Mouse (Mus musculus) lung, embryonic 15.5 days (tissue): ENCODE measurements at regions not wholly inside any gene's neighbourhood (a gene's known extent, or its start where the extent isn't known, plus 50 kb on each side); places are given as distances from the start of the nearest gene placed in this dataset.

ENCODE experiments used
- ATAC-seq: fragments of 200-750 bp; cut with Nextera tagmentation; 2 replicates; pipeline ENCODE4 v1.8.0; 2017; ENCODE audit warnings: moderate number of reproducible peaks, borderline replicate concordance; ENCODE audit not compliant: low FRiP score, low TSS enrichment; ENCODE audit errors: extremely low read depth
- H3K27ac ChIP-seq: fragments of 300-500 bp; sonication (generic); 2 replicates; pipeline ENCODE4 v1.5.1; 2015; ENCODE audit warnings: moderate library complexity, mild to moderate bottlenecking, inconsistent platforms
- H3K27me3 ChIP-seq: fragments of 300-500 bp; sonication (generic); 2 replicates; pipeline ENCODE4 v1.6.1; 2015; ENCODE audit warnings: inconsistent platforms
- H3K36me3 ChIP-seq: fragments of 300-500 bp; sonication (generic); 2 replicates; pipeline ENCODE4 v1.6.1; 2015; ENCODE audit warnings: inconsistent platforms
- H3K4me1 ChIP-seq: fragments of 300-500 bp; sonication (generic); 2 replicates; pipeline ENCODE4 v1.6.1; 2015; ENCODE audit warnings: inconsistent platforms
- H3K4me2 ChIP-seq: fragments of 300-500 bp; sonication (generic); 2 replicates; pipeline ENCODE4 v1.6.1; 2015; ENCODE audit warnings: inconsistent platforms, mild to moderate bottlenecking, moderate library complexity
- H3K4me3 ChIP-seq: fragments of 300-500 bp; sonication (generic); 2 replicates; pipeline ENCODE4 v1.5.1; 2015; ENCODE audit warnings: mild to moderate bottlenecking, inconsistent platforms
- H3K9ac ChIP-seq: fragments of 300-500 bp; sonication (generic); 2 replicates; pipeline ENCODE4 v1.6.1; 2015; ENCODE audit warnings: inconsistent platforms
- H3K9me3 ChIP-seq: fragments of 300-500 bp; sonication (generic); 2 replicates; pipeline ENCODE4 v1.6.1; 2016; ENCODE audit warnings: inconsistent platforms
- WGBS: fragments of 180-500 bp; shearing (Covaris S2); methylation state at CpG from one replicate; pipeline ENCODE4 v1.1.7; 2015; 5-methylcytosine and 5-hydroxymethylcytosine counted together

DNA sequence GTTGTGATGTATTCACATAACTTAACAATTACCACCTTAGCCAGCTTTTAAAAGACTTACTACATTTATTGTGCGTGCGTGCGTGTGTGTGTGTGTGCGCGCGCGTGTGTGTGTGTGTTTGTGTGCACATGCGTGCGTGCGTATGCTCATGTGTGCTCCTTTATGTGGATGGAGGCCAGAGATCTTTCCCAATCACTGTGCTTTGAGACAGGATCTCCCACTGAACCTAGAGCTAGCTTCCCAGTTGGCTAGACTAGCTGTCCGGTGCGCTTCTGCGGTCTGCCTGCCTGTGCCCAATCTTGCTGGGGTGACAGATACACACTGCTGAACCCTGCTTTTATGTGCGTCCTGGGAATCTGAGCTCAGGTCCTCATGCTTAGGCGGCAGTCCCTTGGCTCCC, 50.1 kb upstream of the Arhgap29 start:
- Histone ChIP-seq H3K27ac (peak overlapping the region; percentile 57), H3K4me2 (no peak overlapping the region), H3K4me3 (no peak overlapping the region), H3K9me3 (no peaks in the 10 kb centered on the region), H3K9ac (no peak overlapping the region), H3K36me3 (no peaks in the 10 kb centered on the region), H3K27me3 (no peaks in the 10 kb centered on the region), H3K4me1 (peaks cover 67% of the 10 kb centered on the region)
- no peak for ATAC-seq
- WGBS = 83% methylated on average over 15 of the region's 15 CpGs

DNA sequence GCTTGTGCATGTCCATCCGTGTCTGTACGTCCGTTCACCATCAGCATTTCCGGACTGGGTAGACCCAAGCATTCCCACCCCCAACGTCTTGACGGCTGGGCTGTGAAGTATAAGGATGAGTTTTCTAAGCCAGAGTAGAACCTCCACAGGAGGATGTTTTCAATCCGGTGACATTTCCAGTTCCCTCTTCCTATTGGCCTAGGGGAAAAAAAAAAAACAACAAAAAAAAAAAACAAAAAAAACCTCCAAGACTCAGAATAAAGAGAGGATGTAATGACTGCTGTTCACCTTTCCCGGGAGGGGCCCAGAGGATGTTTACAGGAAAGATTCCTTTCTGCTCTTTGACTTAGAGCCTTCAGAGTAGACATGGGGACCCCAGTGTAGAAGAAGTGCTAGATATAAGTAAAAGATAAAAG, 51.9 kb upstream of the Arhgap29 start:
- H3K27me3 ChIP-seq = no peaks in the 10 kb centered on the region
- peaks cover 50% of the 10 kb centered on the region for H3K4me1 ChIP-seq
- ATAC-seq = no peak
- peak overlapping the region; percentile 7; the same call in 1 of the 2 replicates for H3K27ac ChIP-seq
- H3K9me3 ChIP-seq = no peaks in the 10 kb centered on the region
- H3K9ac ChIP-seq = no peak overlapping the region
- 54% methylated on average over 8 of the region's 8 CpGs for WGBS
- no peak overlapping the region for H3K4me2 ChIP-seq
- H3K4me3 ChIP-seq = no peak overlapping the region
- H3K36me3 ChIP-seq = no peaks in the 10 kb centered on the region

DNA sequence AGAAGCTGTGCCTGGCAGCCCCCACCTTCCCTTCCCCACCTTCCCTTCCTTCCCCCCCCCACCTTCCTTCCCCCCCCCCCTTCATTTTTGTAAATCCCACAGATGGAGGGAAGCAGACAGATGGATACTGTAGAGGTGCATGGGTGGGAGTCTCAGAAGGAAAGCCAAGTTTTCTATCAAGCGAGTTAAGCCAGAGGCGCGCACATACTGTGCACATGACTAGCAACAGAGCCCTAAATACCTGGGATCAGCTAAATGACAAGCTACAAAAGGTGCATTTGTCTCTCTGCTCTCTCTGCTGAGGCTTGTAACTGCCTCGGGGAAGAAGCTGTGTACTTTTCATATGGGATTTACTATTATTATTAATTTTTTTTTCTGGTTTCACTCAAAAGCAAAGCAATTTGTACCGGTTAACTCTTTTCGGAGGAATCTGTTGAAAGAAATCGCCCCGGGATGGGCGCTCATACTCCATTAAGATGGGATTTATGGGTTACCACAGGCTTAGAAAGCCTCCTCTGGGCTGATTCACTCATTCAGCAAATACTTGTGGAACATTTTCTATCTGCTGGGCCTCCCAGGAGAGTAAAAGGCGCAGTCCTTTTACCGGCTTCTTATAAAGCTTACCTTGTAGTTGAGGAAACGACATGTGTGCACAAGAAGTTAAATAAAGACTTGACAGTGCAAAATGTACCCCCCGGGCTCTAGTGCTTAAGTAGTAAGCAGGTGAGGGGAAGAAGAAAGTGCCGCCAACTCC, 54.3 kb upstream of the Arhgap29 start:
- ATAC-seq = no peak
- 58% methylated on average over 14 of the region's 14 CpGs for WGBS
- Histone ChIP-seq H3K4me2 (no peak overlapping the region), H3K9me3 (no peaks in the 10 kb centered on the region), H3K27ac (no peak overlapping the region), H3K27me3 (no peaks in the 10 kb centered on the region), H3K4me3 (no peak overlapping the region), H3K36me3 (no peaks in the 10 kb centered on the region), H3K4me1 (peaks cover 32% of the 10 kb centered on the region; the same call in 1 of the 2 replicates), H3K9ac (no peak overlapping the region)

DNA sequence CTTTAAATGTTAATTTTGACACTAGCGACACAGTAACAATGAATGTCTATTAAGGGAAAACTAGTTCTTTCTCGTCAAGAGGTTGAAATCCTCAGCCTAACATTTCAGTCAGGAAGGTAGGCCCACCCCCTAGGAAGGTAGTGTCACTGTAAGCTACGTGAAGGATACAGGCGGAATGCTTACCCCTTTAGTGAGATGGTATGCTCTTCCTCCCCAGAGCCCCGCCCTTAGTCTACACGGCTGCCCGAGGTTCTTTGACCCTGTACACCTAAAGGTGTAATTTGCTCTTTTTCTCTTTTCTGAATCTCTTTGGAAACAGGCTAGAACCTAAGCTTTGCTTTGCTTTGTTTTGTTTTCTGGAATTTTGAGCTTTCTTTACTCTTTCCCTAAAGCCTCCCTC, 58.7 kb upstream of the Arhgap29 start:
- Histone ChIP-seq H3K36me3 (no peaks in the 10 kb centered on the region), H3K27me3 (no peaks in the 10 kb centered on the region), H3K9me3 (no peaks in the 10 kb centered on the region), H3K4me3 (no peak overlapping the region), H3K4me1 (peaks cover 8% of the 10 kb centered on the region), H3K9ac (no peak overlapping the region), H3K27ac (no peak overlapping the region), H3K4me2 (no peak overlapping the region)
- no peak for ATAC-seq
- 57% methylated on average over 7 of the region's 7 CpGs for WGBS

DNA sequence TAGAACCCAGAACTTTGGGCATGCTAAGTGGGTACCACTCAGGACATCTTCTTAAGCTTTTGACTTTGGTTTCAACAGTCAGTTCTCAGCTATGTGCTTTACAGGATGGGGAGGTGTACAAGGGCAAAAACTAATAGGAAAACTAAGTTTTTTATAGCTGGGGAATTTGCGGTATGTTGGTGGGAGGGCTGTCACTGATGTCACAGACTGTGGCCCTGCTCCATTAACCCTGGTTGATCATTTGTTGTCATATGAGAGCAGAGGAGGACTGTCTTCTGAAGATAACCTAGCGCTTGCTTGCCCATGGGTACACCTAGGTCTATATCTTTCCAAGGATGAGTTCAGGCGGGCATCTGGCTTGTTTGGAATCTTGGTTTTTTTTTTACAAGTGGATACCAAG, 59.7 kb upstream of the Arhgap29 start:
- Histone ChIP-seq H3K9me3 (no peaks in the 10 kb centered on the region), H3K9ac (no peak overlapping the region), H3K27ac (no peak overlapping the region), H3K36me3 (no peaks in the 10 kb centered on the region), H3K4me3 (no peak overlapping the region), H3K4me1 (peaks cover 5% of the 10 kb centered on the region), H3K27me3 (no peaks in the 10 kb centered on the region), H3K4me2 (no peak overlapping the region)
- 87% methylated on average over 3 of the region's 3 CpGs for WGBS
- ATAC-seq = no peak

DNA sequence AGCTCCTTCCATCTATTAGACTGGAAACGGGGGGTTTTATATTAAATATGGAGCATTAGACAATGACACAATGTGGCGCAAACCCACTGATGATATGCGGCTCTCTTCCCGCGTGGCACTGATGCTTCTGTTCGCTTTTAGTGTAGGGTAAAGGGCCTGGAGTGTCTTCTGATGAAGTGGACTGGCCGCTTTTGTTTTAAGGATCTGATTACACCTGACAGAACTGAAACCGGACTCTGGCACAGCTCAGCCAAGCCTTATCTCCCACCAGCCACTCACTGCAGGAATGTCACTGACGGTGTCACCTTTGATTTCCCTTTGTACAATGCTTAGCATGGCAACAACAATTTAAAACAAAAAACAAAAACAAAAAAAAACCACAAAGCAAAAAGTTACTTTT, 61.0 kb upstream of the Arhgap29 start:
- no peaks in the 10 kb centered on the region for H3K36me3 ChIP-seq
- no peak for ATAC-seq

DNA sequence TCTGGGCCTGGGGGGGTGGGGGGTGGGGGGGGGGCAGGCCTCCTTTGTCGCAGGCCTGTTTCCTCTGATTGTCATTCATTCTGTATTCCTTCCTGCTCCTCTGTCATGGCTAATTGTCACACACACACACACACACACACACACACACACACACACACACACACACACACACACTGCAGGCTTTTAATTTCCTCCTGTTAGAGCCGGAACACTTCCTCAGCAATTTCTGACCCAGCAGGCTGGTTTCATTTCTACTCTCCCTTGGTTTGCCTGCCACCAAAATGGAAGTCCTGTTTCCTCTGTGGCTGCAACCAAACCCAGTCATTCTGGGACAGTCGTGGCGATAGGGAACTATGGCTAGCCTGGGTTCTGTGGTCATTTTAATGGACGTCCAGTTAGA, 61.8 kb upstream of the Arhgap29 start:
- peaks cover 25% of the 10 kb centered on the region for H3K4me1 ChIP-seq
- no peak overlapping the region for H3K9ac ChIP-seq
- no peaks in the 10 kb centered on the region for H3K9me3 ChIP-seq
- no peak for ATAC-seq
- H3K27me3 ChIP-seq = no peaks in the 10 kb centered on the region
- no peaks in the 10 kb centered on the region for H3K36me3 ChIP-seq
- H3K4me3 ChIP-seq = no peak overlapping the region
- peak overlapping the region; percentile 29 for H3K4me2 ChIP-seq
- 0 out of 2 replicates have a peak overlapping the region, but pooled peaks have one; percentile 27 for H3K27ac ChIP-seq
- 36% methylated on average over 4 of the region's 5 CpGs for WGBS

More for the DNA sequence above, 61.0 kb upstream of the Arhgap29 start:
- 9% methylated on average over 9 of the region's 9 CpGs for WGBS
- Histone ChIP-seq H3K27me3 (no peaks in the 10 kb centered on the region), H3K9ac (no peak overlapping the region), H3K27ac (peak overlapping the region; percentile 20; the same call in 1 of the 2 replicates), H3K9me3 (no peaks in the 10 kb centered on the region), H3K4me1 (peaks cover 18% of the 10 kb centered on the region), H3K4me3 (no peak overlapping the region), H3K4me2 (peak overlapping the region; percentile 29)

DNA sequence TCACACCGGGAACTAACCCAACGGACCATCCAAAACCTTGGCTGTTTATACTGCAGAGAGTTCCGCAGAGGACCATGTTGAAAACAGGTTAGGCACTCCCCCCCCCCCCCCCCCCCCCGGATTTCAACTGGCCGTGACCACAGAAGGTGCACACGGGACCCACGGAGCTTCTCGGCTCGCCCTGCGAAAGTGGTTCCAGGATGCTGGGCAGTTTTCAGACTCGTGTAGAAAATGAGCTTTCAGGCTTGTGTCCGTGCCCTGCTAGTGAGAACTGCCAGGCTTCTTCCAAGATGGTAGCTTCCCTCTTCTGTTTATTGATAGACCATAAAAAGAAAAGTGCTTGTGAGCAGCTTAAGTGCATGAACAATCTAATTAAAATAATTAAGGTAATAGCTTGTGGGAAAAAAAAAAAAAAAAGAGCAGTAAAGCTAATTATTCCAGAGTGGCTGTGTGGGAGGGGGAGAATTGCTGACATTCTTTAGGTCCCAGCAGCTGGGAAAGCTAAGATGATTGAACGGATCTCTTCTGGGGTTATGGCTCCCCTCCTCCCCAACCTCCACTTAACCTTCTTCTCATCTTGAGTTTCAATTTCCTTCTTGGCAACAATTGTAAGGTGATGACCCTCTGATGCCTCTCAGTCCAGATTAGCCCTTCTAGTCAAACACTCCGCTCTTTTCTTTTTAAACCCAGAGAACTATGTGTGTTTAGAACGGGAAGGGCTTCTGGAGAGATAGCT, 65.3 kb upstream of the Arhgap29 start:
- ATAC-seq = no peak
- H3K9me3 ChIP-seq = no peaks in the 10 kb centered on the region
- 25% methylated on average over 15 of the region's 15 CpGs for WGBS
- no peaks in the 10 kb centered on the region for H3K27me3 ChIP-seq
- H3K4me2 ChIP-seq = peak overlapping the region; percentile 43
- H3K9ac ChIP-seq = no peak overlapping the region
- H3K27ac ChIP-seq = peak overlapping the region; percentile 37; the same call in 1 of the 2 replicates
- H3K36me3 ChIP-seq = no peaks in the 10 kb centered on the region
- peaks cover 30% of the 10 kb centered on the region for H3K4me1 ChIP-seq
- no peak overlapping the region for H3K4me3 ChIP-seq

DNA sequence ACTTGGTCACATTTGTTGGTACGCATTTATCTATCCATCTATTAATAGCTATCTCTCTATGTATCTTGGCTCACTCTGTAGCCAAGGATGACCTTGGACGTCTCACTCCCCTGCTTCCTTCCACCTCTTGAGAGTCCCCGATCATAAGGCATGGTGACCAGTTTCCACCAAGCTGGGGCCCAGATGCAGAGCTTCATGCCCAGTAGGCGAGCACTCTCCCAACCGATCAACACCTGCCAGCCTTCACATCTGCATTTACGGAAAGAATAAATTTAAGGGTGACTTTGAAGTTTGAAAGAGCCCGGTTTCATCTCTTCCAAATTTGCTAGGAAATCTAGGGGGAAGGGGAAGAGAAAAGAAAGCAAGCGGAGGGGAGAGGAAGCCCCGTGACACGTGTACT, 66.0 kb upstream of the Arhgap29 start:
- Histone ChIP-seq H3K9ac (no peak overlapping the region), H3K4me2 (peak overlapping the region; percentile 43), H3K36me3 (no peaks in the 10 kb centered on the region), H3K27ac (peak overlapping the region; percentile 65; the same call in 1 of the 2 replicates), H3K4me3 (no peak overlapping the region), H3K4me1 (peaks cover 29% of the 10 kb centered on the region), H3K9me3 (no peaks in the 10 kb centered on the region), H3K27me3 (no peaks in the 10 kb centered on the region)
- WGBS = 43% methylated on average over 10 of the region's 10 CpGs
- ATAC-seq = no peak

DNA sequence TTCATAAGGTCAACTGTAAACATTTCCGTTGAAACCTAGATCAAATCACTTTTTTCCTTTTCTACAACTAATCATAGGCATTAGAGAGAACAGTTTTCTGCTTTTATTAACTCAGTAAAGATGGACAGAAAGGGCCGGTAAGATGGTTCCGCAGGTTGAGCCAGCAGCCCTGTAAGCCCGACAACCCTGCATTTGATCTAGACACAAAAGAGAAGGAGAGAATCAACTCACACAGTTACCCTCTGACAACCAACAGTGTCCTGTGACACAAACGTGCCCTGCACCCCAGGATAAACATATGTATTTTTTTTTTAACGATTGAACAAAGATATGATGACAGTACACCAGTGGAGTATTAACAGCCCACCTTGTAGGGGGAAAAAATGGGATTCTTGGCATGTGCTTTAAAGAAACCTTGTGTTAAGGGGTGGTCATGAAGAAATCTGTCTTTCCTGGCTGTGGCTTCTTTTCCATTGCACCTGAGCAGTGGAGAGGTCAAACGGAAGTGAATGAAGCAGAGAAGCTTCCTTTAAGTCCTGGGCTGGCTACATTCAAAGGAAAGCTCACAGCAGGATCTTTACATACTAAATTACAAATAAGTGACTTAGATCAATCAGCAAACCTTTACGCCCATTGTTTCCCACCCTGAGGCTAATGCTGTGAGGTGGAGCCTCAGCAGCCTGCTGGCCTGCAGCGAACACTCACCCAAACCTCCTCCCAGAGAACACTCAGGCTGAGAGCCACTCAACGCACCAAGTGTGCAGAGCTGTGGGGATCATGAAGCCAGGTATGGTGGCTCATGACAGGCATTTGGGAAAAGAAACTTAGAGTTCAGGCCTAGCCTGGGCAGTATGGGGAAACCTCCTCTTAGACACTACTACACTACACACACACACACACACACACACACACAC, 66.8 kb upstream of the Arhgap29 start:
- H3K27me3 ChIP-seq = no peaks in the 10 kb centered on the region
- no peak overlapping the region for H3K9ac ChIP-seq
- H3K27ac ChIP-seq = peak overlapping the region; percentile 65
- H3K4me2 ChIP-seq = no peak overlapping the region; the same call in 1 of the 2 replicates
- no peaks in the 10 kb centered on the region for H3K36me3 ChIP-seq
- 18% methylated on average over 10 of the region's 10 CpGs for WGBS
- H3K4me1 ChIP-seq = peaks cover 26% of the 10 kb centered on the region
- H3K9me3 ChIP-seq = no peaks in the 10 kb centered on the region
- no peak overlapping the region for H3K4me3 ChIP-seq
- peak; percentile 58; the same call in 1 of the 2 replicates for ATAC-seq

DNA sequence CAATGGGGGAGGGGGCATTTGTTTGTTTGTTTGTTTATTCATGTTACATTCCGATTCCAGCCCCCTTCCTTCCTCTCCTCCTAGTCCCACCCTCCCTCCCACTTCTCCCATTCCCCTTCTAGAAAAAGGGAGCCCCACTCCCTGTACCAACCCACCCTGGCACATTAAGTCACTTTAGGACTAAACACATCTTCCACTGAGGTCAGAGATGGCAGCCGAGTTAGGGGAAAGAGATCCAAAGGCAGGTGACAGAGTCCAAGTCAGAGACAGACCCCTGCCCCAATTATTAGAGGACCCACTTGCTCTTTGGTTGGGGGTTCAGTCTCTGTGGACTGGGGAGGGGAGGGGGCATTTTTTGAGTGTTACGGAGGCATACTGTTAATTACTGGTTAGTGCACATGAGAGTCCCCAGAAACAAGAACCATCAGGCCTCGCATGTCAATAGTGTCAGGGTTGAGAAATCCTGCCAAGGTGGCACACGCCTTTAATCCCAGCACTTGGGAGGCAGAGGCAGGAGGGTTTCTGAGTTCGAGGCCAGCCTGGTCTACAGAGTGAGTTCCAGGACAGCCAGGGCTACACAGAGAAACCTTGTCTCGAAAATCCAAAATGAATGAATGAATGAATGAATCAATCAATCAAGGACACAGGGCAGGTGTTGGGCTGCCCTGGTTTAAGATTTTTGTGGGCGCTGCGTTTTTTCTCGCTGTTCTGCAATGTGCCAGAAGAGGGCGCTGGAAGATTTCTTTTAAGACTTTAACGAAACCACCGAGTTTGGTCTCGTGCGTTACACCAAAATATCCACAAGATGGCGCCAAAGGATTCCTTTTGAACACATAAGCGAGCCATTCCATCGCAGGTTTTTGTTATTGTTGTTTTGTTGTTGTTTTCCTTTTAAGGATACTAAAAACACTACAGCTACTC, 67.8 kb upstream of the Arhgap29 start:
- Histone ChIP-seq H3K36me3 (no peaks in the 10 kb centered on the region), H3K4me3 (no peak overlapping the region), H3K9me3 (no peaks in the 10 kb centered on the region), H3K9ac (no peak overlapping the region), H3K27ac (no peak overlapping the region), H3K4me1 (peaks cover 26% of the 10 kb centered on the region), H3K27me3 (no peaks in the 10 kb centered on the region), H3K4me2 (no peak overlapping the region; the same call in 1 of the 2 replicates)
- peak; percentile 29; the same call in 1 of the 2 replicates for ATAC-seq
- 22% methylated on average over 18 of the region's 18 CpGs for WGBS
